Mouse (Mus musculus) kidney, adult 2 months (tissue): Measurements from ENCODE around the gene Slc47a1. TPM values are rescaled to one million over a fixed set of nuclear protein-coding genes. Genes with fewer than 3 reads are reported as not detected.

Source experiments
- DNase-seq: peaks from one replicate; pipeline ENCODE4 v3.0.0; 2021
- H3K27ac ChIP-seq: fragments of 200-500 bp; 2 replicates; pipeline ENCODE4 v1.5.1; 2012; ENCODE audit warnings: low read depth, low read length, control low read depth, inconsistent platforms; ENCODE audit not compliant: insufficient read depth
- H3K27me3 ChIP-seq: fragments of 200-500 bp; replicated peaks from 2 replicates; pipeline ENCODE4 v1.6.1; 2012; ENCODE audit warnings: mild to moderate bottlenecking, moderate library complexity, low read length, inconsistent platforms; ENCODE audit not compliant: control insufficient read depth, insufficient read depth
- H3K36me3 ChIP-seq: fragments of 200-500 bp; 2 replicates; pipeline ENCODE4 v1.6.1; 2012; ENCODE audit warnings: mild to moderate bottlenecking, moderate library complexity, low read length, inconsistent platforms; ENCODE audit not compliant: control insufficient read depth, insufficient read depth
- H3K4me1 ChIP-seq: fragments of 200-500 bp; 2 replicates; pipeline ENCODE4 v1.6.1; 2011; ENCODE audit warnings: low read length; ENCODE audit not compliant: control insufficient read depth, insufficient read depth
- H3K4me3 ChIP-seq: fragments of 200-500 bp; 2 replicates; pipeline ENCODE4 v1.5.1; 2011; ENCODE audit warnings: mild to moderate bottlenecking, low read depth, low read length, control low read depth; ENCODE audit not compliant: insufficient read depth
- CTCF ChIP-seq: fragments of 200-500 bp; conservative IDR thresholded peaks from 2 replicates; pipeline ENCODE4 v1.5.1; 2011; ENCODE audit warnings: low read depth, mild to moderate bottlenecking, control low read depth, low read length, moderate library complexity, mixed read lengths; ENCODE audit not compliant: insufficient read depth, insufficient read length
- POLR2A ChIP-seq: fragments of 200-500 bp; IDR thresholded peaks from one replicate; pipeline ENCODE4 v1.6.1; 2011; ENCODE audit warnings: low read depth, low read length, control low read depth
- WGBS: fragments of 180-500 bp; shearing (Covaris S2); methylation state at CpG from one replicate; pipeline ENCODE4 v1.1.7; 2018; 5-methylcytosine and 5-hydroxymethylcytosine counted together
- polyA plus RNA-seq: library from polyadenylated mRNA; depleted of rRNA; stranded (reverse); fragments of >200 nt; gene quantifications from 2 replicates; pipeline ENCODE4 v1.2.3, GENCODE M21; 2012; rRNA removed

Gene Slc47a1
- polyA plus RNA-seq, 1 experiment, result 395 TPM

DNA sequence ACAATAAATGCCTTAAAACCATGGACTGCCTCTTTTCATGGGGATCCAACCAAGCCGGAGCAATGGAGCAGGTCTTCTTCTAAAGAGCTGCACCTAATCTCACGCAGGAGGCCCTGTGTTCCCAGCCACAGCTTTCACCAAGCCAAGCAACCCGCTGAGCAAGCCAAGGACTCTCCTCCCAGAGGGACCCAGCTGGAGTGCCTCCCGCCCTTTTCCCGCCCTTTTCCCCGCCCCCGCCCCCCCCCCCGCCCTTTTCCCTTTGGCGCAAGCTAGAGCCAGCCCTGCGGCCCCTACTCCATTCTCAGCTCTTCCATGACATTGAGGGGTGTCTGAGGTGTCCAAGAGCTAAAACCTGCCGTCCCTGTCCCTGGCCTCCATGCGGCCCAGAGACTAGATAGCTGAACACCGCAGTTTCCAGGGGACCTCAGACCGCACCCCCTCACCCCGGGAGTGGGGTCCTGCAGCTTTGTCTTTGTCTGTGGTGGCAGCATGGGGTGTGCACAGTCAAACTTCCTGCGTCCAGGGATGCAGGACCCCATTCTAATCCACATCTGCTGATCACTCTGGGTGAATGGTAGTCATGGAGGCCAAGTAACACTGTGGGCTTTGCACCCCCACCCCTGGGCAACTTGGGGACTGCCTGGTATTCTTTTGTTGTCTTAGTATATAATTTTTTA, 77.3 kb downstream of the Slc47a1 start:
- Histone ChIP-seq H3K4me3 (peak overlapping the region; percentile 18; the same call in 1 of the 2 replicates), H3K27me3 (no peaks in the 10 kb centered on the region), H3K36me3 (no peaks in the 10 kb centered on the region), H3K27ac (0 out of 2 replicates have a peak overlapping the region, but pooled peaks have one; percentile 0), H3K4me1 (peaks cover 15% of the 10 kb centered on the region)
- peak; percentile 41 for DNase-seq
- TF ChIP-seq POLR2A (no peak), CTCF (no peak)
- 33% methylated on average over 14 of the region's 16 CpGs for WGBS

DNA sequence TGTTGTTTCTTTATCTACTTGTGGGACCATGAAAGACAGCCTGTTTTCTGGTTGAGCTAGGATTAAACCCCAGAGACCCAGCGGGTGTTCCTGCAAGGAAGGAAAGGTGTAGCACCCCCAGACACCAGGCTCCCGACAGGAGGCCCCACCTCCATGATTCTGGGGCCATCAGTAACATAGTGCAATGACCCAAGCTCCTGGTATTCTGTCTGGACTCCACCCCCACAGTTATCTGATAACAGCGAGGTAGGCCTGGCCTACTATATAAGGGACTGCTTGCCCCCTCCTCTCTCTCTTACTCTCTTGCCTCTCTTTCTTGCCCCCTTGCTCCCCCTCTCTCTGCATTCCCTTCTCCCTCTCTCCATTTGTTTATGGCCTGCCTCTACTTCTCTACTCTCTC, 77.9 kb downstream of the Slc47a1 start:
- TF ChIP-seq POLR2A, result no peak
- no peak for TF ChIP-seq CTCF

DNA sequence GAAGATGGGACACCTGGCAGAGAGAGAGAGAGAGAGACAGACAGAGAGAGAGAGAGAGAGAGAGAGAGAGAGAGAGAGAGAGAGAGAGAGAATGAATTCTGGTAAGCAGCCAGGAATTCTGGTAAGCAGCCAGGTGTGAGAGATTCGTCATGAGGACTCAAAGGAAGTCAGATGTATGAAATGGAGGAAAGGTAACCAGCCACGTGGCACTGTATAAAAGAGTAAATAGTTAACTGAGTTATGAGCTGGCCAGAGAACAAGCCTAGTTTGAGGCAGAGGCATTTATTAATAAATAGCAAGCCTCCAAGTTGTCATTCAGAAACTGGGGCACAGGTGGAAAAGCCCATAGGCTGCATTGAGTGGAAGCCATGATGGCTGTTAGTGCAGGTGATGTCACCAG, 80.2 kb downstream of the Slc47a1 start:
- Histone ChIP-seq H3K27ac (peak overlapping the region; percentile 52), H3K36me3 (no peaks in the 10 kb centered on the region), H3K4me1 (peaks cover 15% of the 10 kb centered on the region), H3K27me3 (no peaks in the 10 kb centered on the region), H3K4me3 (no peak overlapping the region)
- DNase-seq, result peak; percentile 85
- WGBS, result 15% methylated on average over 2 of the region's 2 CpGs
- TF ChIP-seq CTCF, result no peak
- no peak for TF ChIP-seq POLR2A

More for the DNA sequence above, 77.9 kb downstream of the Slc47a1 start:
- 63% methylated on average over 3 of the region's 3 CpGs for WGBS
- no peaks in the 10 kb centered on the region for H3K36me3 ChIP-seq
- no peak overlapping the region for H3K4me3 ChIP-seq
- DNase-seq, result no peak
- 0 out of 2 replicates have a peak overlapping the region, but pooled peaks have one; percentile 0 for H3K27ac ChIP-seq
- H3K4me1 ChIP-seq, result peaks cover 15% of the 10 kb centered on the region
- no peaks in the 10 kb centered on the region for H3K27me3 ChIP-seq

- DNase-seq, result no peak
- no peaks in the 10 kb centered on the region for H3K27me3 ChIP-seq
- TF ChIP-seq CTCF (no peak), POLR2A (no peak)
- no peaks in the 10 kb centered on the region for H3K36me3 ChIP-seq
- no peak overlapping the region for H3K4me3 ChIP-seq
- 91% methylated on average over 2 of the region's 2 CpGs for WGBS
- H3K4me1 ChIP-seq, result peaks cover 15% of the 10 kb centered on the region
- H3K27ac ChIP-seq, result peak overlapping the region; percentile 52
Measured at GRCm38 (mm10) chr11:61297326-61297725, 80.8 kb downstream of the Slc47a1 start.

GRCm38 (mm10) chr11:61296556-61296955, 81.6 kb downstream of the Slc47a1 start:
- Histone ChIP-seq H3K4me1 (peaks cover 15% of the 10 kb centered on the region), H3K27me3 (no peaks in the 10 kb centered on the region), H3K27ac (no peak overlapping the region), H3K36me3 (no peaks in the 10 kb centered on the region), H3K4me3 (no peak overlapping the region)
- DNase-seq, result no peak
- no peak for TF ChIP-seq CTCF
- WGBS, result 83% methylated on average over 1 of the region's 1 CpGs

- 83% methylated on average over 2 of the region's 2 CpGs for WGBS
- peaks cover 14% of the 10 kb centered on the region for H3K4me1 ChIP-seq
- no peaks in the 10 kb centered on the region for H3K27me3 ChIP-seq
- peak; percentile 71 for DNase-seq
- peak overlapping the region; percentile 50; the same call in 1 of the 2 replicates for H3K27ac ChIP-seq
- no peak for TF ChIP-seq CTCF
- no peak for TF ChIP-seq POLR2A
- H3K36me3 ChIP-seq, result no peaks in the 10 kb centered on the region
- H3K4me3 ChIP-seq, result no peak overlapping the region
Measured at GRCm38 (mm10) chr11:61295556-61295955, 82.6 kb downstream of the Slc47a1 start.

DNA sequence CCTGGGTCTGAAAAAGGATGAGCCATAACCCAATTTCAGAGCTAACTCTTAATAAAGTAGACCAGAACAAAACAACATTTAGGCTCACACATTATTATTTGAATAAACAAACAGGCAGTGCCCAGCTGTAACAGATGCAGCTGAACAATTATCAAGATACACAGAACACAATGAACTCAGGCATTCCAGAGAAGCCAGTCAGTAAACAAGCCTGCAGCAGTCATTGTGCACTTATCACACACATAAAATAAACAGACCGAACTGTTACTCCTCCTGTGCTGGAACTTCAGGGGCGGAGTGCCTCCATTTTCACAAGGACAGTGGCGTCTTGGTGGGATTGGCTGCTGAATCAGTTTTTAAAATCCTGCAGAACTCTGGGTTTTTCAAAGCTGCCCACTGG, 83.7 kb downstream of the Slc47a1 start:
- H3K27me3 ChIP-seq, result no peaks in the 10 kb centered on the region
- 85% methylated on average over 3 of the region's 3 CpGs for WGBS
- no peaks in the 10 kb centered on the region for H3K36me3 ChIP-seq
- no peak for DNase-seq
- no peak overlapping the region for H3K27ac ChIP-seq
- peaks cover 6% of the 10 kb centered on the region; the same call in 1 of the 2 replicates for H3K4me1 ChIP-seq
- no peak overlapping the region for H3K4me3 ChIP-seq
- TF ChIP-seq POLR2A (no peak), CTCF (no peak)

Other genes with a start within 250 kb of the Slc47a1 start
- 29.2 and 31.1 TPM in 2 replicates for gene Usp22, start 203.3 kb downstream of the Slc47a1 start, polyA plus RNA-seq
- gene Aldh3a1, start 170.8 kb downstream of the Slc47a1 start, polyA plus RNA-seq, result 1.1 and 1.3 TPM in 2 replicates
- 106 and 112 TPM in 2 replicates for gene Aldh3a2, start 110.9 kb downstream of the Slc47a1 start, polyA plus RNA-seq
- 0.11 and 1.5 TPM in 2 replicates for gene Slc47a2, start 35.5 kb downstream of the Slc47a1 start, polyA plus RNA-seq
- 0.08 and 0.10 TPM in 2 replicates for gene Rnf112, start 75.8 kb upstream of the Slc47a1 start, polyA plus RNA-seq
- 12.0 and 21.3 TPM in 2 replicates for gene Mfap4, start 107.1 kb upstream of the Slc47a1 start, polyA plus RNA-seq
- 13.8 and 15.4 TPM in 2 replicates for gene Mapk7, start 116.1 kb upstream of the Slc47a1 start, polyA plus RNA-seq
- 42.7 and 43.3 TPM in 2 replicates for gene B9d1, start 126.8 kb upstream of the Slc47a1 start, polyA plus RNA-seq
- 23.1 and 25.7 TPM in 2 replicates for gene Epn2, start 201.3 kb upstream of the Slc47a1 start, polyA plus RNA-seq